Mouse (Mus musculus) cortical plate, adult 2 months (tissue): Measurements from ENCODE around the gene Lct. TPM values are rescaled to one million over a fixed set of nuclear protein-coding genes. Genes with fewer than 3 reads are reported as not detected.

Experiments used
- H3K27ac ChIP-seq: fragments of 200-500 bp; 2 replicates; pipeline ENCODE4 v1.5.1; 2012; ENCODE audit warnings: low read length, control low read depth, inconsistent platforms; ENCODE audit not compliant: insufficient read depth
- H3K4me1 ChIP-seq: fragments of 200-500 bp; 2 replicates; pipeline ENCODE4 v1.6.1; 2011; ENCODE audit warnings: low read length; ENCODE audit not compliant: control insufficient read depth, insufficient read depth
- H3K4me3 ChIP-seq: fragments of 200-500 bp; 2 replicates; pipeline ENCODE4 v1.5.1; 2011; ENCODE audit warnings: mild to moderate bottlenecking, low read length, control low read depth; ENCODE audit not compliant: insufficient read depth
- CTCF ChIP-seq: fragments of 200-500 bp; IDR thresholded peaks from 2 replicates; pipeline ENCODE4 v1.5.1; 2011; ENCODE audit warnings: mild to moderate bottlenecking, control low read depth, low read length; ENCODE audit not compliant: insufficient read depth; ENCODE audit errors: extremely low read depth
- POLR2A ChIP-seq: fragments of 200-500 bp; IDR thresholded peaks from 2 replicates; pipeline ENCODE4 v1.6.1; 2011; ENCODE audit warnings: mild to moderate bottlenecking, low read length, control low read depth; ENCODE audit not compliant: insufficient read depth; ENCODE audit errors: extremely low read depth
- polyA plus RNA-seq: library from polyadenylated mRNA; depleted of rRNA; stranded (reverse); fragments of >200 nt; gene quantifications from 2 replicates; pipeline ENCODE4 v1.2.3, GENCODE M21; 2012; rRNA removed

The Lct gene
- polyA plus RNA-seq, result 0.63 and 3.3 TPM in 2 replicates

DNA sequence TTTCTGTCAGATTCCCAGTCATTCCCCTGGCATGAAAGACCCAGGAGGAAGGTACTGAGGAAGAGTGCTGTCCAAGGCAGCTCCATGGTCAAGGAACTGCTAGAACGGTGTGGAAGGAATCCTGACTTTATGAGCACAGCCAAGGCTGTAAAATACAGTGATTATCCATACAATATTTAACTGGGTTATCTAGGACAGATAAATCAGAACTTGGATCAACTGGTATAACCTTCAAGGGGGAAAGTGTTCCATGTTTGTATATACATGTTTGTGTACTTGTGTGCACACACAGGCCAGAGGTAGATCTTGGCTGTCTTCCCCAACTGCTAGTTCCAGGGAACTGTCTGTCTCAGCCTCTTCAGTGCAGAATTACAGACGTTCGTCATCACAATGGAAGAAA is at the start of gene Lct:
Lct (minus strand) TSS at position 101 of the 400 bp plus-strand sequence.
- Histone ChIP-seq H3K4me1 (0 out of 2 replicates have a peak, but pooled peaks cover 1% of the 10 kb centered on the region), H3K27ac (no peak within 1 kb of the TSS), H3K4me3 (no peak within 1 kb of the TSS)
- no peak for TF ChIP-seq CTCF
- TF ChIP-seq POLR2A, result no peak

DNA sequence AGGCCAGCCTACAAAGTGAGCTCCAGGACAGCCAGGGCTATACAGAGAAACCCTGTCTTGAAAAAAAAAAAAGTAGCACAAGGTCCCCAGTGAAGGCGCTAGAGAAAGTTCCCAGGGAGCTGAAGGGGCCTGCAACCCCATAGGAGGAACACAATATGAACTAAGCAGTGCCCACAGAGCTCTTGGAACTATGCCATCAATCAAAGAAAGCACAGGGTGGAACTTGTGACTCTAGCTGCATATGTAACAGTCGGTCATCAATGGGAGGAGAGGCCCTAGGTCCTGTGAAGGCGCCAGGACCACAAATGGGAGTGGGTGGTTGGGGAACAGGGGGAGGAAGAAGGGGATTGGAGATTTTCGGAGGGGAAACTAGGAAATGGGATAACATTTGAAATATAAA is 48.7 kb upstream of the Lct start:
- H3K4me3 ChIP-seq, result no peak overlapping the region
- H3K27ac ChIP-seq, result no peak overlapping the region
- TF ChIP-seq POLR2A, result no peak
- TF ChIP-seq CTCF, result no peak
- H3K4me1 ChIP-seq, result no peaks in the 10 kb centered on the region

DNA sequence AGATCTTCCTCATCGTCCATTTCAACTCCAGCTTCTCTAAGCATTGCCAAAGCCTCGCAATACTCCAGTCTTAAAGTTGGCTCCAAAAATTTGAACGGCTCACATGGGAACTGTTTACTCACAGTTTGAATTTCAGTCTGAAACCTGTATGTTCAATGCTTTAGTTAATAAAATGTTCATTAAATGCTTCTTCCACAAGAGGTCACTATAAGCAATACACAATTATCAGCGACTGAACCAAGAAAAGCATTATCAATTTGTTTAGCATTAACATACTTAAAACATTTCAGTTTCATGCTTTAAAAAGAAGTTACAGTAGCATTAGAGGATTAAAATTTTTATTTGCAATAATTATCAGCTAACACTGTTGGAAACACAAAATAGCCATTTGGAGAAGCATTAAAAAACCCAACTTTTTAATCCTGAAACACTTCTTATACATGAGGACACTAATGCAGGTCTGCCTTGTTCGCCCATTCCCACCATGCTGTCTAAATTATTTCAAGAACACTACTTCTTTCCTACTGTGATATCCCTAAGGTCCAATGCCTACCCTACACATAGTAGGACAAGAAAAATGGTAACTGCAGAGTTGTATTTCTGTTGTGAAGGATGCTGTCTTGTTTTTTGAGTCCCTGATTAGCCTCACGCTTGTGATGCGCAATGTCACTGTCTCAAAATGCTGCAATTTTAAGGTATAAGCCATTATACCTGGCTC is 44.2 kb upstream of the Lct start:
- H3K27ac ChIP-seq, result no peak overlapping the region
- H3K4me1 ChIP-seq, result no peaks in the 10 kb centered on the region
- TF ChIP-seq POLR2A (no peak), CTCF (0 out of 2 replicates have a peak, but pooled peaks have one; percentile 1)
- no peak overlapping the region for H3K4me3 ChIP-seq

GRCm38 (mm10) chr1:128368732-128369441 is 40.8 kb upstream of the Lct start:
- H3K4me1 ChIP-seq, result no peaks in the 10 kb centered on the region
- no peak overlapping the region for H3K27ac ChIP-seq
- H3K4me3 ChIP-seq, result no peak overlapping the region
- TF ChIP-seq POLR2A (no peak), CTCF (peak; percentile 68)

DNA sequence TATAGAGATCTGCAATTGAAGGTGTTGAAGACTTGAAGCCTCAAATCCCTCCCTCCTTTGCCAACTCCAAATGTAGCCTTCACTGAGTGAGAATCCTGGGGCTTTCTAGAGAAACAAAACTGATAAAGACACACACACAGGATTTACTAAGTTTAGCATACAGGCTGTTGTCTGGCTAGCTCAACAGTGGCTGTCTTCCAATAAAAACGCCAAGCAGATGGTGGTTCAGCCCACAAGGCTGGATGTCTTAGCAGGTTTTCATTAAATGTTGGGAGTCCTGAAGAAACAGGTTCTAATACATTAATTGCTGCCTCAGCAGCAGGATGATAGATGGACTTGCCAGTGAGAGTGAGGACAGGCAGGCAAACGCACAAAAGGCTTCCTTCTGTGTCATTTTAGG is 32.5 kb upstream of the Lct start:
- no peak overlapping the region; the same call in 1 of the 2 replicates for H3K4me3 ChIP-seq
- no peak overlapping the region for H3K27ac ChIP-seq
- no peaks in the 10 kb centered on the region for H3K4me1 ChIP-seq
- no peak for TF ChIP-seq CTCF
- TF ChIP-seq POLR2A, result no peak

DNA sequence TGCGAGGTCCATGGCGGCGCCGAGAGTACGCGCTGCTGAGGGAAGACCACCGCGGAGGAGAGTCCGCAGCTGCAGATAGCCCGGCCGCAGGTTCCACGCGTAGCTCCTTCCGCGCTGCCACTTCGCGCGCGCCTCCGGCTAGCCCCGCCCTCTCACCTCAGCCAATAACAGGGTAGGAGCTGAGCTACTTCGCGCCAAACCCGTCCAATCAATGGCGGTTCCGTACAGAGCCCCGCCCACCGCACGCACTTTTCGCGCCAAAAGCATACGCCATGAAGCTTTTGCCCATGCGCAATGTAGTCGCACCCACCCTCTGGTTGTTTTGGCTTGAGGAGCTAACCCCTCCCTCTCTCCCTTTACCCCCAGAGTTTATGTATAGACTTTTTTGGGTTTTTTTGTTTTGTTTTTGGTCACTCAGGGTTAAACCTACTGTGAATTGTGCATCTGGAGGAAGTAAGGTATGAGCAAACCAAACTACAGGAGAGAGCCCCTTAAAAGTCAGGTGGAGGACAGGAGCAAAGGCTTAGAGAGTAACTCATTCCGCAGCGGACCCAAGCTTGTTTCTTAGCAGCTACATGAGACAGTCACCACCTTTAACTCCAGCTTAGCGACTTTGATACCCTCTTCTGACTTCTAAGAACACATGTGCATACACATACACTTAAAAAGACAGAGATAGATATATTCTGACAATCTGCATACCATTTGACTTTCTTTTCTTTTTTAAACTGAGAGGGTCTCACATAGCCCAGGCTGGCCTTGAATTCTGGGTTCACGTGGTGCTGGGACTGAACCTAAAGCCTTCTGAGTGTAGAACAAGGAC is 31.6 kb upstream of the Lct start, which contains the start of gene Mcm6:
Mcm6 (minus strand) TSS at position 111 of the 823 bp plus-strand sequence.
- peak within 1 kb of the TSS; percentile 37 for H3K4me3 ChIP-seq
- no peak within 1 kb of the TSS for H3K27ac ChIP-seq
- TF ChIP-seq CTCF (no peak), POLR2A (0 out of 2 replicates have a peak, but pooled peaks have one; percentile 13)
- H3K4me1 ChIP-seq, result no peaks in the 10 kb centered on the region

DNA sequence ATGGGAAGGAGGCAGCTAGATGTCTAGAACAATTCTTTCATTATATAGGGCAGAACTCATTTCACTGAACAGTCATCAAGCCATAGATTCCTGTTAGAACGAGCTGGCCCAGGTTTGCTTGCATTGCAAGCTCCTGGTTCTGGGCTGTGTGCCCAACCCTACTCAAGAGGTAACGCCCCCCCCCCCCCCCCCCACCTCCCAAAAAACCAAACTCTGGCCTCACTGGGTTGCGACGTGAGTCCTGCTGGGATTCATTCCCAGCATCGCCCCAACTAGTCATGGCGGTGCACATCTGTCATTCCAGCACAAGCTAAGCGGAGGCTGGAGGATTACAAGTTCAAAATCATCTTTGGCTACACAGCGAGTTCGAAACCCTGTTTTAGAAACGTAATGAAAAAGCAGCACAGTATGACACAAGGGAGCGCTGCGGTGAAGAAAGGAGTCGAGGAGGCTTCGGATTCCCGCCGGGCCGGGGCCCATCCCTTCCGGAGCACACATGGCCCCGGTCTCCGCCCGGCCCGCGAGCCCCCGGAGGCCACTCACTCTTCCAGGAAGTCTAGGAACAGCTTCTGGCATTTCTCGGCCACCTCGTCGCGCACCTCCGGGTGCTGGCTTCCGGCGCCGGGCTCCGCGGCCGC is 30.9 kb upstream of the Lct start:
- TF ChIP-seq CTCF (no peak), POLR2A (no peak)
- Histone ChIP-seq H3K27ac (no peak overlapping the region), H3K4me3 (peak overlapping the region; percentile 37), H3K4me1 (no peaks in the 10 kb centered on the region)

GRCm38 (mm10) chr1:128358276-128358675 is 30.2 kb upstream of the Lct start:
- no peak overlapping the region; the same call in 1 of the 2 replicates for H3K4me3 ChIP-seq
- H3K27ac ChIP-seq, result no peak overlapping the region
- TF ChIP-seq POLR2A (no peak), CTCF (no peak)
- no peaks in the 10 kb centered on the region for H3K4me1 ChIP-seq

DNA sequence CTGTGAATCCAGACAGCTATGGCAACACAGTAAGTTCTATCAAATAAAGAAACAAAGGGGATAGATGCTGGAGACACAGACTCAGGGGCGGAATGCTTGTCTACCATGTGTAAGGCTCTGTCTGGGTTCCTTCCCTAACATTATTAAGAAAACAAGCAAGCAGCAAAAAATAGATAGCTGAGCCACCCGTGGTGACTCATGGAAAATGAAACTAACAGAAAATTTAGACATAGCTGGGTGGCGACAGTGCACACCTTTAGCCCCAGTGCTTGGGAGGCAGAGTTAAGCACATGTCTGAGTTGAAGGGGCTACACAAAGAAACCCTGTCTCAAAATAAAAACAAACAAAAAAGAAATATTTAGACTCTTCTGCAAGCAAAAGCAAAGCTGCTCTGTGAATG is 29.3 kb upstream of the Lct start:
- TF ChIP-seq POLR2A, result no peak
- H3K4me3 ChIP-seq, result no peak overlapping the region
- 0 out of 2 replicates have a peak overlapping the region, but pooled peaks have one; percentile 29 for H3K27ac ChIP-seq
- H3K4me1 ChIP-seq, result no peaks in the 10 kb centered on the region
